Mouse (Mus musculus) bone marrow, adult 2 months (tissue): ENCODE data around the gene Procr.

Experiments
- CTCF ChIP-seq: fragments of 200-500 bp; IDR thresholded peaks from 2 replicates; pipeline ENCODE4 v1.5.1; 2011; ENCODE audit warnings: low read length, control low read depth; ENCODE audit not compliant: control insufficient read depth, insufficient read depth
- POLR2A ChIP-seq: fragments of 200-500 bp; IDR thresholded peaks from 2 replicates; pipeline ENCODE4 v1.6.1; 2011; ENCODE audit warnings: low read depth, mild to moderate bottlenecking, control low read depth, low read length, borderline replicate concordance; ENCODE audit not compliant: control insufficient read depth

GRCm38 (mm10) chr2:155756855-155757566 lies 6.1 kb downstream of the Procr start:
- TF ChIP-seq POLR2A (no peak), CTCF (0 out of 2 replicates have a peak, but pooled peaks have one; percentile 10)
